Mouse (Mus musculus): ENCODE data around the gene Tuba1c. TPM values are rescaled to one million over a fixed set of nuclear protein-coding genes. Genes with fewer than 3 reads are reported as not detected.

Tuba1c gene
- total and polyA plus RNA-seq, 3 experiments, result 178 to 390 (median 220) TPM

- in situ Hi-C loops (cut with MboI; ENCODE audit: low pct_ligation_motif_present, low pct_unique_long_range_greater_than_20kb, low sequenced_read_pairs), result no loop called here
- TF ChIP-seq E2F4 (IDR thresholded peaks at IDR 0.05; ENCODE audit: insufficient replicate concordance, low read depth, low read length) (no peak), KAT2A (IDR thresholded peaks at IDR 0.05; ENCODE audit: insufficient replicate concordance, low read length) (no peak), CHD1 (IDR thresholded peaks at IDR 0.05; ENCODE audit: low read depth, low read length) (no peak), RCOR1 (conservative IDR thresholded peaks at IDR 0.05; ENCODE audit: low read depth, low read length) (no peak), NELFE (IDR thresholded peaks at IDR 0.05; ENCODE audit: low read depth, low read length) (no peak), JUN (IDR thresholded peaks at IDR 0.05; ENCODE audit: insufficient read depth, low read depth, low read length) (no peak)
- Histone ChIP-seq H3K4me2 (ENCODE audit: insufficient read depth, low read depth, poor library complexity, severe bottlenecking) (no peak overlapping the region), H3K79me2 (replicated peaks; ENCODE audit: control insufficient read depth, extremely low read depth, insufficient read depth, poor library complexity, severe bottlenecking) (no peaks in the 10 kb centered on the region), H3K4me1 (ENCODE audit: control insufficient read depth in 1 of 2, insufficient read depth in 2 of 2) (peaks cover 5 to 51% of the 10 kb centered on the region in 2 experiments), H3K36me3 (replicated peaks in 1 of 2; ENCODE audit: control insufficient read depth in 1 of 2, insufficient read depth in 1 of 2, low read length in 1 of 2) (no peaks in the 10 kb centered on the region), H3K27ac (ENCODE audit: insufficient read depth, low read depth) (no peak overlapping the region), H3K9ac (ENCODE audit: insufficient read depth, low read depth) (no peak overlapping the region), H3K9me3 (replicated peaks; ENCODE audit: low read length) (no peaks in the 10 kb centered on the region), H3K4me3 (replicated peaks in 1 of 3; ENCODE audit: low read depth in 2 of 3, low read length in 2 of 3, poor library complexity in 1 of 3) (no peak overlapping the region), H3K27me3 (replicated peaks) (no peaks in the 10 kb centered on the region)
- no peak for DNase-seq (ENCODE audit: extremely low read depth)
- dilution Hi-C loops (cut with MboI; ENCODE audit: extremely low pct_ligation_motif_present, extremely low pct_unique_long_range_greater_than_20kb, low sequenced_read_pairs), result no loop called here
Observed at GRCm38 (mm10) chr15:98987077-98987630, 42.5 kb upstream of the Tuba1c start.

- no peak overlapping the region for H3K27ac ChIP-seq (ENCODE audit: insufficient read depth, low read depth)
- dilution Hi-C loops (cut with MboI; ENCODE audit: extremely low pct_ligation_motif_present, extremely low pct_unique_long_range_greater_than_20kb, low sequenced_read_pairs), result no loop called here
Observed at GRCm38 (mm10) chr15:98987661-98988181, 42.0 kb upstream of the Tuba1c start.

GRCm38 (mm10) chr15:98988787-98989186, 40.9 kb upstream of the Tuba1c start:
- in situ Hi-C loops (cut with MboI; ENCODE audit: low pct_ligation_motif_present, low pct_unique_long_range_greater_than_20kb, low sequenced_read_pairs), result no loop called here
- Histone ChIP-seq H3K9me3 (replicated peaks; ENCODE audit: low read length) (no peaks in the 10 kb centered on the region), H3K4me1 (ENCODE audit: control insufficient read depth in 1 of 2, insufficient read depth in 2 of 2) (peaks cover 8 to 52% of the 10 kb centered on the region in 2 experiments), H3K4me2 (ENCODE audit: insufficient read depth, low read depth, poor library complexity, severe bottlenecking) (no peak overlapping the region), H3K27me3 (replicated peaks) (no peaks in the 10 kb centered on the region), H3K79me2 (replicated peaks; ENCODE audit: control insufficient read depth, extremely low read depth, insufficient read depth, poor library complexity, severe bottlenecking) (no peaks in the 10 kb centered on the region), H3K36me3 (replicated peaks in 1 of 2; ENCODE audit: control insufficient read depth in 1 of 2, insufficient read depth in 1 of 2, low read length in 1 of 2) (no peaks in the 10 kb centered on the region), H3K4me3 (replicated peaks in 1 of 3; ENCODE audit: low read depth in 2 of 3, low read length in 2 of 3, poor library complexity in 1 of 3) (no peak overlapping the region), H3K27ac (ENCODE audit: insufficient read depth, low read depth) (no peak overlapping the region), H3K9ac (ENCODE audit: insufficient read depth, low read depth) (no peak overlapping the region)
- TF ChIP-seq GABPA (IDR thresholded peaks at IDR 0.05; ENCODE audit: insufficient replicate concordance, low read depth, low read length), result no peak
- dilution Hi-C loops (cut with MboI; ENCODE audit: extremely low pct_ligation_motif_present, extremely low pct_unique_long_range_greater_than_20kb, low sequenced_read_pairs), result no loop called here
- DNase-seq (ENCODE audit: extremely low read depth), result no peak

More at GRCm38 (mm10) chr15:98987661-98988181, 42.0 kb upstream of the Tuba1c start:
- Histone ChIP-seq H3K4me1 (ENCODE audit: control insufficient read depth in 1 of 2, insufficient read depth in 2 of 2) (peaks cover 8 to 54% of the 10 kb centered on the region in 2 experiments), H3K4me2 (ENCODE audit: insufficient read depth, low read depth, poor library complexity, severe bottlenecking) (no peak overlapping the region), H3K9ac (ENCODE audit: insufficient read depth, low read depth) (no peak overlapping the region), H3K4me3 (replicated peaks in 1 of 3; ENCODE audit: low read depth in 2 of 3, low read length in 2 of 3, poor library complexity in 1 of 3) (no peak overlapping the region), H3K36me3 (replicated peaks in 1 of 2; ENCODE audit: control insufficient read depth in 1 of 2, insufficient read depth in 1 of 2, low read length in 1 of 2) (no peaks in the 10 kb centered on the region), H3K79me2 (replicated peaks; ENCODE audit: control insufficient read depth, extremely low read depth, insufficient read depth, poor library complexity, severe bottlenecking) (no peaks in the 10 kb centered on the region), H3K27me3 (replicated peaks) (no peaks in the 10 kb centered on the region), H3K9me3 (replicated peaks; ENCODE audit: low read length) (no peaks in the 10 kb centered on the region)
- TF ChIP-seq USF1 (IDR thresholded peaks at IDR 0.05; ENCODE audit: low read depth, low read length), result no peak
- TF ChIP-seq JUND (conservative IDR thresholded peaks at IDR 0.05; ENCODE audit: low read depth, low read length), result no peak
- TF ChIP-seq JUN (IDR thresholded peaks at IDR 0.05; ENCODE audit: insufficient read depth, low read depth, low read length), result no peak
- no peak for TF ChIP-seq UBTF (IDR thresholded peaks at IDR 0.05; ENCODE audit: low read depth, low read length)
- TF ChIP-seq POLR2A (IDR thresholded peaks at IDR 0.05; ENCODE audit: low read depth, low read length), result no peak
- no peak for TF ChIP-seq GABPA (IDR thresholded peaks at IDR 0.05; ENCODE audit: insufficient replicate concordance, low read depth, low read length)
- no peak for DNase-seq (ENCODE audit: extremely low read depth)
- in situ Hi-C loops (cut with MboI; ENCODE audit: low pct_ligation_motif_present, low pct_unique_long_range_greater_than_20kb, low sequenced_read_pairs), result no loop called here

Measured in CH12.LX (cell line).